Mouse (Mus musculus) neutrophil, adult 5-6 weeks (primary cell): Measurements from ENCODE around the gene Tmem199. TPM values are rescaled to one million over a fixed set of nuclear protein-coding genes. Genes with fewer than 3 reads are reported as not detected.

Experiments used
- ATAC-seq: fragments of 151-379, 151-347 bp; 2 replicates; pipeline ENCODE4 v1.8.0; 2017; ENCODE audit warnings: mild to moderate bottlenecking, moderate TSS enrichment; ENCODE audit not compliant: insufficient number of reproducible peaks, poor library complexity, low FRiP score, severe bottlenecking; ENCODE audit errors: extremely low read depth
- total RNA-seq: library from RNA; stranded (forward); fragments of 200-1000 nt; gene quantifications from 2 replicates; pipeline ENCODE4 v1.2.3, GENCODE M21; 2017

Tmem199 gene
- total RNA-seq, 1 experiment from 2014 or later = 25.4 TPM

- ATAC-seq = peak; percentile 94
Measured at GRCm38 (mm10) chr11:78497544-78498522, 14.1 kb downstream of the Tmem199 start, which contains the start of gene Sarm1. Gene Sarm1, minus strand, starts transcription at chr11:78497754.

DNA sequence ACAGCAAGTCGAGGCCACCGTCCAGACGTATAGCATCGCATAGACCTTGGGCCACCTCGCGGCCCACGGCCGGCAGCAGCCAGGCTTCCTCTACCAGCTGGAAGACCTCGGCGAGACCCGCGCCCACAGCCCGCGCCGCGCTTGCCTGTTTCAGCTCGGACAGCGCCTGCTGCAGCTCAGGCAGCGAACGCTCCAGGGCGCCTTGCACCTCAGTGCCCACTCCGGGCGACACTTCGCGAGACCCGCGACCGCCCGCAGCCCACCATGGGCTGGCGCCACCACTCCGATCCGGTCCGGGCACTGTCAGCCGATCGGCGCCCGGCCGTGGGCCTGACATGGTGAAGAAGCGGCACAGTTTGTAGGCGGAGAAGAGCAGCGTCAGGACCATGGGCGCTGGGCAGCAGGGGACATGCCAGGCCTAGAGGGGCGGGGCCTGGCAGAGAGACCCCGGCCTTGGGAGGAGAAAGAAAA is 14.9 kb downstream of the Tmem199 start:
- no peak for ATAC-seq

GRCm38 (mm10) chr11:78495904-78496303 is 16.1 kb downstream of the Tmem199 start:
- ATAC-seq = no peak

DNA sequence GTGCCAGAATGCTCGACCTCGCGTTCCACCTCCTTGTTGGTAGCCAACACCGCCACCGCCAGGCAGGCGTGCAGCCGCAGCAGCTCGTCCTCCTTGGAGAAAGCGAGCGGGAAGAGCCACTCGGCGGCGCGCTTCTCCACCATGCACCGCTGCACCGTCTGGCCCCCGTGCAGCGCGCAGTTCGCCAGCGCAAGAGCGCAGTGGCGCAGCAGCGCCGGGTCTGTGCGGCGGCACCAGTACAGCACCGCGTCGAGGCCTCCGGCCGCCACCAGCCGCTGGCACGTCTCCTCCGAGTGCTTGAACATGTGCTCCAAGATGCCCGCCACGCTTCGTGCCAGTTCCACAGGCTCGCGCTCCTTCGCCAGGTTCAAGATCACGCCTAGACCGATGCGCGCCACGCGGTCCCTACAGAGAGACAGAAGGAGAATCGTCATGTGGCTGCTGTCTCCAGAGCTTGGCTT is 21.2 kb downstream of the Tmem199 start:
- no peak for ATAC-seq

DNA sequence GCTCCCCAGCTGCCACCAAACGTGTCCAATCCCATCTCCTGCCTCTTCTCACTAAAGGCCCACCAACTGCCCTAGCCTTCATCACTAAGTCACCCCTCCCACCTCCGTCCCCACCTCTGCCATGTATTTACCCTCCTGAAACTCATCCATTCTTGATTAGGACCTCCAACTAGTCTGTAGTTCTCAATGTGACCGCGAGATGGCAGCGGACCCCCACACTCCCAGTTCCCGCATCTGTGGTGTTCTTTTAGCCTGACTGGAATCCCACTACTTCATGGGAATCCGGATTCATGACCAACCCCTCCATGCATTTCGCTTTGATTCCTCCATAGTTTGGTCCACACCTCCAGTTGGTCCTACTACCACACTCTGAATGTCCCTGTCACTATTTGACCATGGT is 23.8 kb downstream of the Tmem199 start:
- ATAC-seq = 0 out of 2 replicates have a peak, but pooled peaks have one; percentile 46

- ATAC-seq = no peak
Measured at GRCm38 (mm10) chr11:78483639-78484038, 28.3 kb downstream of the Tmem199 start.

DNA sequence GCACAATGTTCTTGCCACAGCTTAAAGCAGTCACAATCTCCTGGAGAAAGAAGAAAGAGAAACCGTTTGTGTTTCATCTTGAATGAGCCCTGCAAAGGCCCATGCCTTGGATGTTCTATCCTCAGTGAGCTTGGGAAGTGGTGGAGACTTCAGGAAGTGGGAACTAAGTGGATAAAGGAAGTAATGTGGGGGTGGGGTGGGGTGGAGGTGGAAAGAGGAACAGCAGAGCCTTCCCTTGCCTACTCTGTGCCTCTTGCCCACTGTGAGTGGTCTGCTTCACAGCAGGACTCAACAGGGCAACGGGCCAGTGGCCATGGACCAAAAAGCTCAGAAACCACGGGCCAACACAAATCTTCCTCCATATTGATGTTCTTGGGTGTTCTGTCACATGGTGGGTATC is 36.7 kb downstream of the Tmem199 start:
- ATAC-seq = no peak

GRCm38 (mm10) chr11:78471326-78472103 is 40.5 kb downstream of the Tmem199 start:
- no peak for ATAC-seq

GRCm38 (mm10) chr11:78467932-78468331 is 44.0 kb downstream of the Tmem199 start:
- ATAC-seq = no peak

GRCm38 (mm10) chr11:78467515-78467914 is 44.5 kb downstream of the Tmem199 start:
- no peak for ATAC-seq

DNA sequence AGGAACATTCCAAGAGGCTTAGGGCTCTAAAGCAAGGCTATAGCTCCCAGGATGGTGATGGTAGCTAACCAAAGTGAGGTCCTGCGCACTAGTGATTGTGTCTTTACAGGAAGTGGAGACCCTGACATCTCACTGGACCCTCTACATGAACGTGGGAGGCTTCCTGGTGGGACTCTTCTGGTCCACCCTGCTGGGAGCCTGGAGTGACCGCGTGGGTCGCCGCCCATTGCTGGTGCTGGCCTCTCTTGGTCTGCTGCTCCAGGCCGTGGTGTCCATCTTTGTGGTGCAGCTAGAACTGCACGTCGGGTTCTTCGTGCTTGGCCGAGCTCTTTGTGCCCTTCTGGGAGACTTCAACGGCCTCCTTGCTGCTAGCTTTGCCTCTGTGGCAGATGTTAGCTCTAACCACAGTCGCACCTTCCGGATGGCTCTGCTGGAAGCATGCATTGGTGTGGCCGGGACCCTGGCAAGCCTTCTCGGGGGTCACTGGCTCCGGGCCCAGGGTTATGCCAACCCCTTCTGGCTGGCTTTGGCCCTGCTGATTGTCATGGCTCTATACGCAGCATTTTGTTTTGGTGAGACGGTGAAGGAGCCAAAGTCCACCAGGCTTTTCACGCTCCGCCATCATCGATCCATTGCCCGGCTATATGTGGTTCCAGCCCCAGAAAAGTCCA is 45.6 kb downstream of the Tmem199 start:
- ATAC-seq = no peak

DNA sequence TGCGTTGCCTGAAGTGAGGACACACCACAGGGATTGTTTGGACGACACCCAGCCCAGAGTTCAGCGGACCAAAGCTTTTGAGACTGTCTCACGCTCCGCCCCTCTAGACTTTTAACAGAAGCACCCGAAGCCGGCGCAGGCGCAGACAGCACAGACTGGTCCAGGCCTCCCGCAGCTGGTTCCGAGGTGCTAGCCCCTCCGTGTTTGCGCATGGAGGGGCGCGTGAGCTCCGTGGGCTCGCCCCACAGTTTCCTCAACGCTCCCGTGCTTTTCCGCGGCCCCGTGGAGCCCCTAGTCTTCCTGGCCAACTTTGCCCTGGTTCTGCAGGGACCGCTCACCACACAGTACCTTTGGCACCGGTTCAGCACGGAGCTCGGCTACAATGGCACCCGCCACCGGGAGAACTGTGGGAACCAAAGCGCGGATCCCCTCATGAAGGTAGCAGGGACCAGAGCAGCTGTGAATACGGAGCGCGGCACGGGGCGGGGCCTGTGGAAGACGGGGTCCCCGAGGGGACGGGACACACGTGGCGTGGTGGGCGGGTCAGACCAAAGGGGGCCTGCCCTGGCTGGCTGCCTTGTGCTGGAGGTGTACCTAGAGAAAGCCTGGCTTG is 46.3 kb downstream of the Tmem199 start, which contains the start of gene Slc46a1:
Slc46a1 (plus strand) TSS at position 130 of the 613 bp plus-strand sequence.
- peak; percentile 36 for ATAC-seq

- ATAC-seq = no peak
Measured at GRCm38 (mm10) chr11:78465116-78465515, 46.9 kb downstream of the Tmem199 start.

DNA sequence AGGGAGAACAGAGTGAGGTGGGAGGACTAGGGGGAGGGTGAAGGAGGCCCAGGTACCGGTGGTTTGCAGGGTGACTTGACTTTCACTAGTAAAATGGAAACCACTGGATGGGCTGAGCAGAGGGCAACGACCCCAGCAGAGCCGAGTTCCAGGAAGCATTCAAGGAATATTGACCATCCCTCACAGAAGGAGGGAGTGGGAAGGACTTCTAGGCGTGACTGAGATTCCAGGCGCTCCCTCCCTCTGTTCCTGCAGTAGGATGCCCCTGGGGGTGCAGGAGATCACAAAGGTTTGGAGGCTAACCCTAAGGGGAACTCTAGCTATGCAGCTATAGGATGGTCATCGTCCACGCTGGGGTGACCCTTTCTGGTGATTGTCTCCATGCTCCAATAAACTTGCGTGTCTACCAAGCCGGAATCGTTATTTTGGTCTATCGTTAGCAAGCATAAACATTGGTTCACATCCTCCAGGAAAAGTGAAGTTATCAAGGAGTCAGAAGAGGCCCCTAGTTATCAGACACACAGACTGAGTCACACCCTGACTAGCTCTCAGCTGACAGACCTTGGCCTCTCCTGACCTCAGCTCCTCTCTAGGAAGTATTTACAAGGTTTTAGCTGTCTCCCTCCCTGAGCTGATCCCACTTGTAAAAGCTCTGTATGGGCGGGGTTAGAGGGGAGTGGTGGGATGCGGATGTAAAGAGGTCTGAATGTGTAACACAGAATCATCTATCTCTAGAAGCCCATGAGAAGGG is 48.5 kb downstream of the Tmem199 start:
- no peak for ATAC-seq

GRCm38 (mm10) chr11:78462669-78463068 is 49.3 kb downstream of the Tmem199 start:
- ATAC-seq = no peak

DNA sequence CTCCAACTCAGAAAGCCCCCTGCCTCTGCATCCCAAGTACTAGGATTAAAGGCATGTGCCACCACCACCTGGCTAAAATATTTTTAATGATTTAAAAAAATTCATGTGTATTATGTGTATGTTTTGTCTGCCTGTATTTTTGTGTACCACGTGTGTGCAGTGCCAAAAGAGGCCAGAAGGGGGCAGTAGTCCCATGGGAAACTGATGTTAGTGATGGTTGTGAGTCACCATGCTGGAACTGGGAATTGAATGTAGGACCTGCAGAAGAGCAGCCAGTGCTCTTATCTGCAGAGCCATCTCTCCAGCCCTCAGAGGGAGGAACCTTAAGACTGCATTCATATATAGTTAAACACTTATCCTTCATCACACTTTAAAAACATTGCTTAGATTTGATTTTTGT is 50.1 kb downstream of the Tmem199 start:
- no peak for ATAC-seq

GRCm38 (mm10) chr11:78458740-78459139 is 53.2 kb downstream of the Tmem199 start:
- no peak for ATAC-seq
